Mouse (Mus musculus): Measurements from ENCODE around the gene Gp1ba.

DNA sequence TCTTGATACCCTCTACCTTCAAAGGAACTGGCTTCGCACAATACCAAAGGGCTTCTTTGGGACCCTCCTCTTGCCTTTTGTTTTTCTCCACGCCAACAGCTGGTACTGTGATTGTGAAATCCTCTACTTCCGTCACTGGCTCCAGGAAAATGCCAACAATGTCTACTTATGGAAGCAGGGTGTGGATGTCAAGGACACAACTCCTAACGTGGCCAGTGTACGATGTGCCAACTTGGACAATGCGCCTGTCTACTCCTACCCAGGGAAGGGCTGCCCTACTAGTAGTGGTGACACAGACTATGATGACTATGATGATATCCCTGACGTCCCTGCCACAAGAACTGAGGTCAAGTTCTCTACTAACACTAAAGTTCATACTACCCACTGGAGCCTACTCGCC lies 1.1 kb downstream of the Gp1ba start:
- TF ChIP-seq CTCF (IDR thresholded peaks at IDR 0.05; ENCODE audit: low read depth, low read length), result no peak
- TF ChIP-seq TAL1 (conservative IDR thresholded peaks at IDR 0.05; ENCODE audit: low read depth, low read length), result no peak

Data from G1E (cell line).